Mouse (Mus musculus): ENCODE results near the gene Otud7b. TPM values are rescaled to one million over a fixed set of nuclear protein-coding genes. Genes with fewer than 3 reads are reported as not detected.

Otud7b gene
- polyA plus RNA-seq, 1 experiment, result 23.6 TPM

DNA sequence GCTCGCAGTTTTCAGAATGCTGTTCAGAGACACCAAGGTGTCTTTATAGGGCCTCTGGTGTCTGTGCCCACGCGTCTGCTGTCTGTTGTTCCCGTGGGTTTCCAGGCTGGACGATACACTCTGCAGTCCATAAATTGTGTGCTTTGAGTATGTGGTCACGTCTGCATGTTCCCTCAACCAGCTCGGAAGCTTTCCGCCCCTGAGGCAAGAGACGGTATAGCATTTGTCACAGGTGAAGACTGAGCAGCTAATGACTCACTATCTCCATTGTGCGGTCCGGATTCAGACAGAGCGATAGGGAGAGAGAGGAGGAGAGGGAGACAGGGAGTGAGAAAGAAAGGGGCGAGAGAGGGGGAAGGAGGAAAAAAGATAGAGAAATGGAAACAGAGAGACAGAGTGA, 10.8 kb upstream of the Otud7b start:
- Histone ChIP-seq H3K27me3 (ENCODE audit: control insufficient read depth, insufficient read depth, low read length) (no peaks in the 10 kb centered on the region), H3K4me1 (ENCODE audit: control insufficient read depth, insufficient read depth, insufficient read length, low read length) (peaks cover 7% of the 10 kb centered on the region; the same call in 1 of the 2 replicates), H3K27ac (ENCODE audit: insufficient read depth, low read depth, low read length) (no peak overlapping the region), H3K36me3 (ENCODE audit: control insufficient read depth, insufficient read depth, low read length) (no peaks in the 10 kb centered on the region), H3K4me3 (ENCODE audit: low read depth, low read length) (no peak overlapping the region)
- WGBS, result 44% methylated on average over 13 of the region's 13 CpGs
- no peak for TF ChIP-seq CTCF (IDR thresholded peaks at IDR 0.05; ENCODE audit: extremely low read depth, insufficient read length, insufficient replicate concordance, low read depth, low read length)
- TF ChIP-seq POLR2A (IDR thresholded peaks at IDR 0.05; ENCODE audit: low read depth, low read length), result no peak

DNA sequence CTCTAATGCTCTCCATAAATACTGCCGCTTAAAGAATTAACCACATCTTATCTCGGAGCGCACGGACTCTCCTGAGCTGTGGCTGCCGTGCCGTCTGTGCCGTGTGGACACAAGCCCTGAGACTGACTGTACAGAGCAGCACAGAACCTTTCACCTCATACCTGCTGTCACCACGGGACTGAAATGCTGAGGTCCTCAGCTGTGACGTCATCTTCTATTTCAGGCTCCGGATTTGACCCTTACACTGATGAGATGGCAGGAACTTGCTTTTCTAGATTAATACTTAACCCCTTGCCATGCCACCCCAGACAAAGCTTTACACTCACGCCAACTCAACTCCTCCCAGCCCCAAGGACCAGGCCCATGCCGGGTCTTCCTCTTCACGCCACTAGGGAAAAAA, 10.1 kb upstream of the Otud7b start:
- Histone ChIP-seq H3K27me3 (ENCODE audit: control insufficient read depth, insufficient read depth, low read length) (no peaks in the 10 kb centered on the region), H3K4me3 (ENCODE audit: low read depth, low read length) (peak overlapping the region; percentile 30), H3K4me1 (ENCODE audit: control insufficient read depth, insufficient read depth, insufficient read length, low read length) (peaks cover 9% of the 10 kb centered on the region; the same call in 1 of the 2 replicates), H3K27ac (ENCODE audit: insufficient read depth, low read depth, low read length) (no peak overlapping the region), H3K36me3 (ENCODE audit: control insufficient read depth, insufficient read depth, low read length) (no peaks in the 10 kb centered on the region)
- TF ChIP-seq CTCF (IDR thresholded peaks at IDR 0.05; ENCODE audit: extremely low read depth, insufficient read length, insufficient replicate concordance, low read depth, low read length) (no peak), POLR2A (IDR thresholded peaks at IDR 0.05; ENCODE audit: low read depth, low read length) (peak; percentile 68)
- WGBS, result 33% methylated on average over 13 of the region's 13 CpGs

DNA sequence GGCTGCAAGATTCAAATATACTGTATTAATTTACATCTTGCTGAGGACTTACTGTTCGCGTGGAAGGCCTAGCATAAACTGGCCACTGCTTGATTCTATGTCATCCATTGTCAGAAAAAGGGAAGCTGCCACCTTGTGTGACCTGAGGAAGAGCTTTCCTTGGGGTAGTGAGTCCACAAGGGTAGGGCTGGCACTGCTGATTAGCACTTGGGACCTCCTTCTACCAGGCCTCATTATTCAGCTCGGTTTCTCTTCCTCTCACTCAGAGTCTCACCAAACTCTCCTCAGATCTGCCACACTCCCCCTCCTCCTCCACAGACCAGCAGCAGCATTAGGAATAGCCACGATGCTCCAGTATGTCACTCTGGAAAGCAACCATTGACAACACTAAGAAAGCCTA, 6.2 kb upstream of the Otud7b start:
- peaks cover 11% of the 10 kb centered on the region; the same call in 1 of the 2 replicates for H3K4me1 ChIP-seq (ENCODE audit: control insufficient read depth, insufficient read depth, insufficient read length, low read length)
- H3K27ac ChIP-seq (ENCODE audit: insufficient read depth, low read depth, low read length), result no peak overlapping the region
- WGBS, result 57% methylated on average over 4 of the region's 4 CpGs
- H3K27me3 ChIP-seq (ENCODE audit: control insufficient read depth, insufficient read depth, low read length), result no peaks in the 10 kb centered on the region
- no peaks in the 10 kb centered on the region for H3K36me3 ChIP-seq (ENCODE audit: control insufficient read depth, insufficient read depth, low read length)
- TF ChIP-seq CTCF (IDR thresholded peaks at IDR 0.05; ENCODE audit: extremely low read depth, insufficient read length, insufficient replicate concordance, low read depth, low read length) (no peak), POLR2A (IDR thresholded peaks at IDR 0.05; ENCODE audit: low read depth, low read length) (no peak)
- H3K4me3 ChIP-seq (ENCODE audit: low read depth, low read length), result no peak overlapping the region

GRCm38 (mm10) chr3:96098616-96099267, 5.6 kb upstream of the Otud7b start:
- TF ChIP-seq POLR2A (IDR thresholded peaks at IDR 0.05; ENCODE audit: low read depth, low read length), result no peak
- TF ChIP-seq CTCF (IDR thresholded peaks at IDR 0.05; ENCODE audit: extremely low read depth, insufficient read length, insufficient replicate concordance, low read depth, low read length), result no peak
- peak overlapping the region; percentile 3; the same call in 1 of the 2 replicates for H3K27ac ChIP-seq (ENCODE audit: insufficient read depth, low read depth, low read length)
- WGBS, result 12% methylated on average over 7 of the region's 7 CpGs

GRCm38 (mm10) chr3:96102100-96102872, 2.0 kb upstream of the Otud7b start:
- no peaks in the 10 kb centered on the region for H3K27me3 ChIP-seq (ENCODE audit: control insufficient read depth, insufficient read depth, low read length)
- H3K4me3 ChIP-seq (ENCODE audit: low read depth, low read length), result peak overlapping the region; percentile 15; the same call in 1 of the 2 replicates
- H3K36me3 ChIP-seq (ENCODE audit: control insufficient read depth, insufficient read depth, low read length), result no peaks in the 10 kb centered on the region
- H3K27ac ChIP-seq (ENCODE audit: insufficient read depth, low read depth, low read length), result no peak overlapping the region
- H3K4me1 ChIP-seq (ENCODE audit: control insufficient read depth, insufficient read depth, insufficient read length, low read length), result peaks cover 8% of the 10 kb centered on the region; the same call in 1 of the 2 replicates
- 20% methylated on average over 14 of the region's 14 CpGs for whole genome bisulfite sequencing
- TF ChIP-seq POLR2A (IDR thresholded peaks at IDR 0.05; ENCODE audit: low read depth, low read length) (no peak), CTCF (IDR thresholded peaks at IDR 0.05; ENCODE audit: extremely low read depth, insufficient read length, insufficient replicate concordance, low read depth, low read length) (no peak)

More at GRCm38 (mm10) chr3:96098616-96099267, 5.6 kb upstream of the Otud7b start:
- H3K4me3 ChIP-seq (ENCODE audit: low read depth, low read length), result no peak overlapping the region
- H3K27me3 ChIP-seq (ENCODE audit: control insufficient read depth, insufficient read depth, low read length), result no peaks in the 10 kb centered on the region
- H3K36me3 ChIP-seq (ENCODE audit: control insufficient read depth, insufficient read depth, low read length), result no peaks in the 10 kb centered on the region
- peaks cover 11% of the 10 kb centered on the region; the same call in 1 of the 2 replicates for H3K4me1 ChIP-seq (ENCODE audit: control insufficient read depth, insufficient read depth, insufficient read length, low read length)

DNA sequence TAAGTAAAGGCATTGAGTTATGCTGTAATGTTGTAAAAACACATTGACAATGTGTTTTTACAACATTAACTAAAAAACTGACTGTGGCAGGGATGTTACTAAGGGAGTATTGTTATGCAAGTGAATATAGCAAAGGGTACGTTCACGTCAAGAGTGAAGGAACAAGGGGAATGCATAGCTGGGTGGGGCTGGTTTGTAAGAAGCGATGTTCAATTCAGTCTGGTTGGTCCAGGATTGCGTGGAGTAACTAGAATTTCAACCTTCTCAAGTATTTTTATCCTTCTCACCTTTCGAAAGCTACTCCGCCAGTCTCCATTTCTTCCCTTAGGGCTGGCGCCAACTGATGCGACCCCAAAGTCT, 446 bp upstream of the Otud7b start:
- H3K4me3 ChIP-seq (ENCODE audit: low read depth, low read length), result peak overlapping the region; percentile 87
- H3K27me3 ChIP-seq (ENCODE audit: control insufficient read depth, insufficient read depth, low read length), result no peaks in the 10 kb centered on the region
- H3K4me1 ChIP-seq (ENCODE audit: control insufficient read depth, insufficient read depth, insufficient read length, low read length), result peaks cover 3% of the 10 kb centered on the region; the same call in 1 of the 2 replicates
- peak overlapping the region; percentile 28 for H3K27ac ChIP-seq (ENCODE audit: insufficient read depth, low read depth, low read length)
- TF ChIP-seq POLR2A (IDR thresholded peaks at IDR 0.05; ENCODE audit: low read depth, low read length), result no peak
- TF ChIP-seq CTCF (IDR thresholded peaks at IDR 0.05; ENCODE audit: extremely low read depth, insufficient read length, insufficient replicate concordance, low read depth, low read length), result no peak
- H3K36me3 ChIP-seq (ENCODE audit: control insufficient read depth, insufficient read depth, low read length), result peaks cover 1% of the 10 kb centered on the region; the same call in 1 of the 2 replicates
- WGBS, result 5% methylated on average over 8 of the region's 8 CpGs

- Histone ChIP-seq H3K4me1 (ENCODE audit: control insufficient read depth, insufficient read depth, insufficient read length, low read length) (peaks cover 1% of the 10 kb centered on the region; the same call in 1 of the 2 replicates), H3K36me3 (ENCODE audit: control insufficient read depth, insufficient read depth, low read length) (peaks cover 1% of the 10 kb centered on the region; the same call in 1 of the 2 replicates), H3K4me3 (ENCODE audit: low read depth, low read length) (peak overlapping the region; percentile 87), H3K27ac (ENCODE audit: insufficient read depth, low read depth, low read length) (no peak overlapping the region; the same call in 1 of the 2 replicates), H3K27me3 (ENCODE audit: control insufficient read depth, insufficient read depth, low read length) (no peaks in the 10 kb centered on the region)
- WGBS, result 22% methylated on average over 10 of the region's 10 CpGs
- TF ChIP-seq POLR2A (IDR thresholded peaks at IDR 0.05; ENCODE audit: low read depth, low read length), result no peak
- TF ChIP-seq CTCF (IDR thresholded peaks at IDR 0.05; ENCODE audit: extremely low read depth, insufficient read length, insufficient replicate concordance, low read depth, low read length), result no peak
Measured at GRCm38 (mm10) chr3:96105232-96105747, 963 bp downstream of the Otud7b start.
